Comparison of ENCODE assay signal across 8 mouse cellular contexts in the genomic region with DNA sequence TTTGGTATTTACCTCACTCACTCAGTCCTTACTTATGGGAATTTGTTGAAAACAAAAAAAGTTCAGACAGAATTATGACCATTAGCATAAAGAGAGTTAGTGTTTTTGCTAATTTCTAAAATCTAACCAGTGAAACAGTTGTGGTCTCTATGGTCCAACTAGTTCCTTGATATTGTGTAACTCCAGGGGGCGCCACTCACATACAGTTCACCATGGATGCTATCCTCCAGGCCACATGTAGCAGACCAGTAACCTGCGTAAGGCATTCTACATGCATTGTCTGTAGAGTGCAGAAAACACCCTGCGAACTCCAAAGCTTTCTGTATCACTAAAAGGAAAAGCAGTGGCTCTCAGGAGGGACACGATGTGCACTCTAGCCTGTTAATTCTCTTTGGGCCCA.
A peak's percentile ranks its signal among the peaks of the same experiment; 100 is the strongest.
DNase-seq lines count a peak whose midpoint lies in the region; ATAC-seq and TF ChIP-seq lines count a peak whose summit lies in the region.

No protein-coding gene starts in this region.

- no peaks in the 10 kb centered on the region; the same call in 1 of the 2 replicates for H3K79me2 ChIP-seq in liver, adult 2 months (ENCODE audit: control insufficient read depth, insufficient read depth, low read length)

- peak; percentile 44; the same call in 1 of the 2 replicates for TF ChIP-seq CTCF in liver, adult 2 months (IDR thresholded peaks at IDR 0.05; ENCODE audit: low read depth, low read length)

- H3K27ac ChIP-seq in forebrain, embryonic 11.5 days (ENCODE audit: low read depth, low read length) = no peak overlapping the region
- H3K27ac ChIP-seq in liver, adult 2 months (replicated peaks; ENCODE audit: insufficient read depth, low read depth, low read length) = no peak overlapping the region
- H3K27ac ChIP-seq in neural tube, embryonic 12.5 days = no peak overlapping the region

- peak; percentile 43 to 53 for DNase-seq in right cerebral cortex, adult 2 months (ENCODE audit: low spot score in 2 of 2)
- DNase-seq in right cerebral cortex, postnatal 25 days = no peak
- peak; percentile 5 for DNase-seq in c-Kit-negative CD71-positive TER-119-positive erythroid progenitor cells, embryonic 14.5 days (ENCODE audit: low read depth, low spot score)
- peak; percentile 65 for DNase-seq in forebrain, embryonic 11.5 days (ENCODE audit: low spot score)
- peak; percentile 44 for DNase-seq in kidney, adult 11 months
- DNase-seq in liver, adult 2 months (ENCODE audit: extremely low read depth, low read depth, low spot score) = peak; percentile 48

- H3K9ac ChIP-seq in forebrain, embryonic 11.5 days (ENCODE audit: low read length) = no peak overlapping the region
- no peak overlapping the region for H3K9ac ChIP-seq in liver, adult 2 months (ENCODE audit: low read depth, low read length)
- no peak overlapping the region for H3K9ac ChIP-seq in neural tube, embryonic 12.5 days

- no peaks in the 10 kb centered on the region for H3K4me1 ChIP-seq in forebrain, embryonic 11.5 days (replicated peaks; ENCODE audit: control insufficient read depth, insufficient read depth, low read length)
- H3K4me1 ChIP-seq in liver, adult 2 months (ENCODE audit: control insufficient read depth, insufficient read depth, low read length) = no peaks in the 10 kb centered on the region
- no peaks in the 10 kb centered on the region for H3K4me1 ChIP-seq in neural tube, embryonic 12.5 days

- peak; percentile 56; the same call in 1 of the 2 replicates for ATAC-seq in forebrain, embryonic 11.5 days (replicated peaks; ENCODE audit: low FRiP score)
- peak; percentile 66; the same call in 1 of the 2 replicates for ATAC-seq in neural tube, embryonic 12.5 days (ENCODE audit: low FRiP score, low read depth)
- no peak for ATAC-seq in inflammation-experienced regulatory T-cells, adult 6 months

- no peak overlapping the region for H3K4me2 ChIP-seq in forebrain, embryonic 11.5 days (ENCODE audit: low read depth, low read length, severe bottlenecking)
- no peak overlapping the region for H3K4me2 ChIP-seq in neural tube, embryonic 12.5 days (replicated peaks)

- no peak for TF ChIP-seq POLR2A in liver, adult 2 months (IDR thresholded peaks at IDR 0.05; ENCODE audit: extremely low read depth, insufficient read depth, low read length)

- no peaks in the 10 kb centered on the region for H3K36me3 ChIP-seq in forebrain, embryonic 11.5 days (ENCODE audit: control insufficient read depth, insufficient read depth, low read length)
- H3K36me3 ChIP-seq in liver, adult 2 months (ENCODE audit: control insufficient read depth, insufficient read depth, low read length) = peaks cover 5% of the 10 kb centered on the region; the same call in 1 of the 2 replicates
- no peaks in the 10 kb centered on the region for H3K36me3 ChIP-seq in neural tube, embryonic 12.5 days

- H3K4me3 ChIP-seq in forebrain, embryonic 11.5 days (ENCODE audit: low read depth, low read length) = no peak overlapping the region
- no peak overlapping the region for H3K4me3 ChIP-seq in liver, adult 2 months (ENCODE audit: insufficient read depth, low read depth, low read length)
- no peak overlapping the region for H3K4me3 ChIP-seq in neural tube, embryonic 12.5 days

- H3K27me3 ChIP-seq in forebrain, embryonic 11.5 days (ENCODE audit: control insufficient read depth, insufficient read depth, low read length) = no peaks in the 10 kb centered on the region
- no peaks in the 10 kb centered on the region for H3K27me3 ChIP-seq in liver, adult 2 months (ENCODE audit: control insufficient read depth, insufficient read depth, low read length)
- H3K27me3 ChIP-seq in neural tube, embryonic 12.5 days (replicated peaks) = no peaks in the 10 kb centered on the region

- 56% methylated on average over 4 of the region's 4 CpGs for WGBS in forebrain, embryonic 11.5 days
- WGBS in liver, adult 2 months = 48% methylated on average over 4 of the region's 4 CpGs
- 51% methylated on average over 4 of the region's 4 CpGs for WGBS in neural tube, embryonic 12.5 days

- no peaks in the 10 kb centered on the region for H3K9me3 ChIP-seq in forebrain, embryonic 11.5 days (ENCODE audit: control insufficient read depth, low read length)
- H3K9me3 ChIP-seq in neural tube, embryonic 12.5 days = no peaks in the 10 kb centered on the region
